Comparison of ENCODE assay signal across 2 mouse cellular contexts in the genomic region with DNA sequence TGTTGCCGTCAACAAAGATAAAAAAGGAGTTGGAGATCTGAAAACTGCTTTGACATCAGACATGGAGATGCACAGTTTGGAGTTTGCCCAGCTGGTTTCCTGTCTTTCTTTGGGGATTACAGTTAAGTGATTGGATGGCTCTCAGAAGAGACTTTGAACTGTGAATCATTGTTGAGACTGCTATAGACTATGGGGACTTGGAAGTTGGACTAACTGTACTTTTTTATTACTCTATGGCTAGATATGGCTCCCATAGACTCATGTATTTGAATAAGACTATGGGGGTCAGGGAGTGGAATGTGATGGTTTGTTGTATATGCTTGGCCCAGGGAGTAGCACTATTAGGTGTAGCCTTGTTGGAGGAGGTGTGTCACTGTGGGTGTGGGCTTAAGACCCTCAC. TPM values are rescaled to one million over a fixed set of nuclear protein-coding genes. Genes with fewer than 3 reads are reported as not detected.
"Had no signal": no experiment of that assay in that cellular context is flagged by ENCODE, and none has a peak within 500 bp of the region (broad histone marks: within the 10 kb centered on the region; RNA-seq: fewer than 3 reads in every experiment).

No protein-coding gene starts in this region.

RNA-seq across cellular contexts. Expression of a gene that starts 13.7 kb away (rescaled TPM):
- total RNA-seq: neutrophil, adult 5-6 weeks had no signal
- polyA plus RNA-seq: spleen, adult 2 months had no signal
